Mouse (Mus musculus) liver, embryonic 14.5 days (tissue): ENCODE measurements at regions not wholly inside any gene's neighbourhood (a gene's known extent, or its start where the extent isn't known, plus 50 kb on each side); places are given as distances from the start of the nearest gene placed in this dataset.

Experiments
- CTCF ChIP-seq: IDR thresholded peaks from 2 replicates; pipeline ENCODE4 v1.5.1; 2016; ENCODE audit warnings: antibody characterized with exemption, low read depth, control low read depth
- EP300 ChIP-seq: IDR thresholded peaks from 2 replicates; pipeline ENCODE4 v1.6.1; 2016; ENCODE audit warnings: antibody characterized with exemption, low read depth

- no peak for TF ChIP-seq CTCF
- TF ChIP-seq EP300 = no peak
Measured at GRCm38 (mm10) chr11:38158310-38158709, 922.5 kb upstream of the Tenm2 start.
